Mouse (Mus musculus): ENCODE data around the gene Rpp38. TPM values are rescaled to one million over a fixed set of nuclear protein-coding genes. Genes with fewer than 3 reads are reported as not detected.

Gene Rpp38
- total RNA-seq, 2 experiments from 2014 or later = 5.3 to 6.1 TPM

- DNase-seq (ENCODE audit: low spot score) = no peak
These were observed 46.2 kb downstream of the Rpp38 start for GRCm38 (mm10) chr2:3286243-3286642.

- DNase-seq (ENCODE audit: low spot score) = no peak
These were observed 46.7 kb downstream of the Rpp38 start for GRCm38 (mm10) chr2:3285709-3286108.

GRCm38 (mm10) chr2:3285181-3285530 lies 47.3 kb downstream of the Rpp38 start:
- DNase-seq (ENCODE audit: low spot score) = no peak

- DNase-seq (ENCODE audit: low spot score) = peak; percentile 39
These were observed 47.8 kb downstream of the Rpp38 start for GRCm38 (mm10) chr2:3284473-3285180.

GRCm38 (mm10) chr2:3283602-3284472 lies 48.6 kb downstream of the Rpp38 start, which contains the start of gene Nmt2:
Gene Nmt2 (plus strand): TSS chr2:3284212.
- DNase-seq (ENCODE audit: low spot score) = peak; percentile 99

GRCm38 (mm10) chr2:3282866-3283601 lies 49.4 kb downstream of the Rpp38 start:
- no peak for DNase-seq (ENCODE audit: low spot score)

- peak; percentile 46 for DNase-seq (ENCODE audit: low spot score)
These were observed 51.1 kb downstream of the Rpp38 start for GRCm38 (mm10) chr2:3281311-3281710.

Other genes with a start within 250 kb of the Rpp38 start
- 1 to 10 TPM; 2.5 to 3.1 TPM for gene Fam171a1, start 218.4 kb downstream of the Rpp38 start, total RNA-seq (2021)
- 10 to 100 TPM; 11.7 to 12.7 TPM for gene Nmt2, start 48.4 kb downstream of the Rpp38 start, total RNA-seq (2021)
- 1 to 10 TPM in 1 of 2 experiments, under 1 TPM in 1; 0.47 to 1.1 TPM for gene Acbd7, start 3.5 kb upstream of the Rpp38 start, total RNA-seq (2021)
- gene Olah, start 64.6 kb upstream of the Rpp38 start, total RNA-seq (2021) = not detected
- not detected for gene Meig1, start 90.0 kb upstream of the Rpp38 start, total RNA-seq (2021)
- gene Dclre1c, start 91.5 kb upstream of the Rpp38 start, total RNA-seq (2021) = 1 to 10 TPM; 2.5 to 2.6 TPM
- under 1 TPM; 0.90 to 0.91 TPM for gene Suv39h2, start 142.4 kb upstream of the Rpp38 start, total RNA-seq (2021)
- gene Gm45902, start 180.1 kb upstream of the Rpp38 start, total RNA-seq (2021) = under 1 TPM; 0.43 to 0.57 TPM
- gene Hspa14, start 180.2 kb upstream of the Rpp38 start, total RNA-seq (2021) = 10 to 100 TPM in 1 of 2 experiments, 1 to 10 TPM in 1; 9.9 to 10.6 TPM
- gene Cdnf, start 180.4 kb upstream of the Rpp38 start, total RNA-seq (2021) = 10 to 100 TPM; 43.6 to 50.0 TPM
- gene Fam107b, start 237.8 kb upstream of the Rpp38 start, total RNA-seq (2021) = 1 to 10 TPM; 1.6 to 2.7 TPM